Mouse (Mus musculus): ENCODE results near the gene S1pr1.

DNA sequence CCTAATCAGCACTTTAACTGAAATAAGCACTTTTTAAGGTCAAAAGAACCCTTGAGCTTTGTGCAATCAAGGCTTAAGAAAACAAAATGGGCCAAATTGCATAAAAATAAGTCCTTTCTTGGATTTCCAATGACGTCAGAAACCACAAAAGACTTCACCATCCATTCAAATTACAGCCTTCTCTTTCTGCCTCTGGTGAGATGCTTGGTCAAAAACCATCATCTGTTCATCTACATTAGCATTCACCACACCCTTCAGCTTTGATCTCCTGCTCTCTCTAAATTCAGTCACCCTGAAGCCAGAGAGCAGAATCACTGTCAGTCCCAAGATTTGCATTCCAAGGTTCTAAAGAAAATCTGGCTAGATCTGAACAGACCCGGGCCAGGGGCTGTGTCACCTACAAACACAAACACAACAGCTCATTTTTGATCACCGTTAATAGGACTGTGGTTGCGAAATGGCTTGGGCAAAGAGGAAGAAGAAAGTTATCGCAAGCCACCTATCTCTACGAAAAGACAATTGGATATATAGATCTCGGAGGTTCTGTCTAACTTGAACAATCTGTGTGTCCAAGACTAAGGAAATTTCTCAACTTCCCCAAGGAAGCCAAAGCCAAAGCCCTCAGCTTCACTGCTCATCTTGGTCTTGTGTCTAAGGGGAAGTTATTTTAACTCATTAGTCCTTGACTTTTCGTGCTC lies 19.5 kb downstream of the S1pr1 start:
- TF ChIP-seq CTCF (IDR thresholded peaks at IDR 0.05; ENCODE audit: borderline replicate concordance, insufficient read depth, low read depth, low read length) (no peak), POLR2A (IDR thresholded peaks at IDR 0.05; ENCODE audit: borderline replicate concordance, insufficient read depth, low read length) (no peak)
